Mouse (Mus musculus): ENCODE data around the gene Eya2.

- no peak for TF ChIP-seq EP300 (optimal IDR thresholded peaks at IDR 0.05)
- no peak for TF ChIP-seq CTCF (IDR thresholded peaks at IDR 0.05; ENCODE audit: low read depth)
Observed at GRCm38 (mm10) chr2:165621488-165621887, 26.7 kb downstream of the Eya2 start.
